Mouse (Mus musculus) liver, embryonic 15.5 days (tissue): ENCODE results near the gene Pcnx. TPM values are rescaled to one million over a fixed set of nuclear protein-coding genes. Genes with fewer than 3 reads are reported as not detected.

Experiments
- ATAC-seq: fragments of 200-750 bp; cut with Nextera tagmentation; 2 replicates; pipeline ENCODE4 v1.8.0; 2017; ENCODE audit warnings: moderate number of reproducible peaks, mild to moderate bottlenecking, moderate library complexity; ENCODE audit not compliant: insufficient read depth
- H3K27ac ChIP-seq: fragments of 300-500 bp; sonication (generic); replicated peaks from 2 replicates; pipeline ENCODE4 v1.5.1; 2015; ENCODE audit warnings: mild to moderate bottlenecking, inconsistent platforms
- H3K27me3 ChIP-seq: fragments of 300-500 bp; sonication (generic); 2 replicates; pipeline ENCODE4 v1.6.1; 2015; ENCODE audit warnings: mild to moderate bottlenecking, inconsistent platforms
- H3K36me3 ChIP-seq: fragments of 300-500 bp; sonication (generic); replicated peaks from 2 replicates; pipeline ENCODE4 v1.6.1; 2015; ENCODE audit warnings: moderate library complexity, mild to moderate bottlenecking, inconsistent platforms
- H3K4me1 ChIP-seq: fragments of 300-500 bp; sonication (generic); replicated peaks from 2 replicates; pipeline ENCODE4 v1.6.1; 2015; ENCODE audit warnings: inconsistent platforms
- H3K4me2 ChIP-seq: fragments of 300-500 bp; sonication (generic); 2 replicates; pipeline ENCODE4 v1.6.1; 2015; ENCODE audit warnings: moderate library complexity, mild to moderate bottlenecking, inconsistent platforms
- H3K4me3 ChIP-seq: fragments of 300-500 bp; sonication (generic); replicated peaks from 2 replicates; pipeline ENCODE4 v1.5.1; 2015; ENCODE audit warnings: mild to moderate bottlenecking, inconsistent platforms
- H3K9ac ChIP-seq: fragments of 300-500 bp; sonication (generic); 2 replicates; pipeline ENCODE4 v1.6.1; 2015; ENCODE audit warnings: moderate library complexity, mild to moderate bottlenecking, inconsistent platforms
- H3K9me3 ChIP-seq: fragments of 300-500 bp; sonication (generic); replicated peaks from 2 replicates; pipeline ENCODE4 v1.6.1; 2016; ENCODE audit warnings: inconsistent platforms
- WGBS: fragments of 180-500 bp; shearing (Covaris S2); methylation state at CpG from one replicate; pipeline ENCODE4 v1.1.7; 2015; ENCODE audit warnings: mixed read lengths; ENCODE audit not compliant: insufficient replicate concordance; 5-methylcytosine and 5-hydroxymethylcytosine counted together
- polyA plus RNA-seq: library from polyadenylated mRNA; unstranded; fragments of >200 nt; fragmentation: Nextera tagmentation; extraction: Ambion mirVana; gene quantifications from 2 replicates; pipeline ENCODE4 v1.2.1, GENCODE M21; 2015

Gene Pcnx
- polyA plus RNA-seq, 1 experiment from 2014 or later = 1.3 TPM

DNA sequence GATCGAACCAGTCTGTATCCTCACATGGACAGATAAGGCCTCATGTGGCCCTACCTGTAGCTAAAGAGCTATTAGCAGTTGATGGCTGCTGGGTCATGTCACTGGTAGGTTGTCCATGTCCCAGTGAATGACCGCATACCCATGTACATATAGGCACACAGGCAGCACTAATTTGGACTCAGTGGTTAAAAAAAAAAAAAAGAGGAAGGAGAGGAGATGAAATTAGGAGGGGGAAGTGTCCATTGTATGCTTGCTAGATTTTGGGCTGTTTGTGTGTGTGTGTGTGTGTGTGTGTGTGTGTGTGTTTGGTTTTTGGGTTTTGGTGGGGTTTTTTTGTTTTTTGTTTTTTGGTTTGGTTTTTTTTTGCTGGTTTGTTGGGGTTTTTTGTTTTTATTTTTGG is 26.7 kb upstream of the Pcnx start:
- no peaks in the 10 kb centered on the region for H3K9me3 ChIP-seq
- H3K4me3 ChIP-seq = no peak overlapping the region
- no peak overlapping the region for H3K27ac ChIP-seq
- no peak overlapping the region for H3K9ac ChIP-seq
- ATAC-seq = no peak
- no peak overlapping the region for H3K4me2 ChIP-seq
- H3K27me3 ChIP-seq = no peaks in the 10 kb centered on the region
- H3K36me3 ChIP-seq = no peaks in the 10 kb centered on the region
- no peaks in the 10 kb centered on the region for H3K4me1 ChIP-seq
- WGBS = 50% methylated on average over 2 of the region's 2 CpGs

- H3K4me2 ChIP-seq = no peak overlapping the region
- H3K9ac ChIP-seq = no peak overlapping the region
- ATAC-seq = no peak
- H3K4me3 ChIP-seq = no peak overlapping the region
- H3K4me1 ChIP-seq = no peaks in the 10 kb centered on the region
- 63% methylated on average over 8 of the region's 8 CpGs for WGBS
- H3K27ac ChIP-seq = no peak overlapping the region
- H3K9me3 ChIP-seq = no peaks in the 10 kb centered on the region
- H3K36me3 ChIP-seq = no peaks in the 10 kb centered on the region
- no peaks in the 10 kb centered on the region for H3K27me3 ChIP-seq
These were observed 23.7 kb upstream of the Pcnx start for GRCm38 (mm10) chr12:81836162-81836561.

GRCm38 (mm10) chr12:81837463-81837862 is 22.4 kb upstream of the Pcnx start:
- no peaks in the 10 kb centered on the region for H3K36me3 ChIP-seq
- H3K27ac ChIP-seq = no peak overlapping the region
- H3K9me3 ChIP-seq = no peaks in the 10 kb centered on the region
- no peak overlapping the region for H3K9ac ChIP-seq
- no peak for ATAC-seq
- H3K27me3 ChIP-seq = no peaks in the 10 kb centered on the region
- H3K4me1 ChIP-seq = no peaks in the 10 kb centered on the region
- no peak overlapping the region for H3K4me3 ChIP-seq
- H3K4me2 ChIP-seq = no peak overlapping the region
- WGBS = 71% methylated on average over 5 of the region's 5 CpGs

DNA sequence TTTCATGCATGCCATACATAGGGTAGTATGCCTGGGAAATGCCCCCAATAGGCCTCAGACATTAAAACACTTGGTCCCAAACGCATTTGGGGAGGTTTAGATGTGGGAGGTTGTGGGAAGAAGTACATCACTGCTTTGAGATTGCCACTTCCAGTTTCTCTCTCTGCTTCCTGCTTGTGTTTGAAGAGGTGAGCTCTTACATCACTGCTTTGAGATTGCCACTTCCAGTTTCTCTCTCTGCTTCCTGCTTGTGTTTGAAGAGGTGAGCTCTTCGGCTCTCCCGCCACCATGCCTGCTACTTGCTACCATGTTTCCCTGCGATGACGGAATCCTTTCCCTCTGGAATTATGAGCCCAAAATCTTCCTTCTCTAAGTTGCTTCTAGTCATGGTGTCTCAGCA is 20.2 kb upstream of the Pcnx start:
- Histone ChIP-seq H3K4me2 (no peak overlapping the region), H3K27ac (no peak overlapping the region), H3K9me3 (no peaks in the 10 kb centered on the region), H3K4me3 (no peak overlapping the region), H3K27me3 (peaks cover 7% of the 10 kb centered on the region), H3K9ac (no peak overlapping the region), H3K4me1 (no peaks in the 10 kb centered on the region), H3K36me3 (no peaks in the 10 kb centered on the region)
- ATAC-seq = no peak
- WGBS = 53% methylated on average over 5 of the region's 5 CpGs

DNA sequence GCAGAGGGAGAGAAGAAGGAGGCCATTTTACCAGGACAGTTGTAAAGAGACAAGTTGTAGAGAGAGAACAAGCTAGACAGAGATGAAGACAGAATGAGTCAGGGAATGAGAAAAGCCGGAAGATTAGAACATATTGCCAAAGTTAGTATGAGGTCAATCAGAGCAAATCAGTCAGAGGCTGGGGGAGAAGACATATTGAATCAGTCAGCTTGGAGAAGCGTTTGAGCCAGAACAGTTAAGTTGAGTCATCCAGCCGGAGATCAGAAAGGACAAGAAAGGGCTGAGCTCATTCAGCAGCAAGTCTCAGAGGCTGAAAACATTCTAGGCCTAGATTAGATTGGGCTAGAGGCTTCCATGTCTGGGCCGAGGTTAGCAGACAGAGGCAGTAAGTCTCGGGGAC is 18.8 kb upstream of the Pcnx start:
- Histone ChIP-seq H3K9ac (no peak overlapping the region), H3K4me1 (no peaks in the 10 kb centered on the region), H3K4me3 (no peak overlapping the region), H3K27me3 (peaks cover 21% of the 10 kb centered on the region), H3K27ac (no peak overlapping the region), H3K4me2 (no peak overlapping the region), H3K36me3 (no peaks in the 10 kb centered on the region), H3K9me3 (no peaks in the 10 kb centered on the region)
- no peak for ATAC-seq
- 67% methylated on average over 5 of the region's 5 CpGs for WGBS

- Histone ChIP-seq H3K4me3 (no peak overlapping the region), H3K27me3 (peaks cover 23% of the 10 kb centered on the region), H3K9me3 (no peaks in the 10 kb centered on the region), H3K9ac (no peak overlapping the region), H3K36me3 (no peaks in the 10 kb centered on the region), H3K4me2 (no peak overlapping the region), H3K27ac (no peak overlapping the region), H3K4me1 (no peaks in the 10 kb centered on the region)
- no peak for ATAC-seq
- WGBS = 63% methylated on average over 5 of the region's 5 CpGs
These were observed 16.3 kb upstream of the Pcnx start for GRCm38 (mm10) chr12:81843501-81843900.

DNA sequence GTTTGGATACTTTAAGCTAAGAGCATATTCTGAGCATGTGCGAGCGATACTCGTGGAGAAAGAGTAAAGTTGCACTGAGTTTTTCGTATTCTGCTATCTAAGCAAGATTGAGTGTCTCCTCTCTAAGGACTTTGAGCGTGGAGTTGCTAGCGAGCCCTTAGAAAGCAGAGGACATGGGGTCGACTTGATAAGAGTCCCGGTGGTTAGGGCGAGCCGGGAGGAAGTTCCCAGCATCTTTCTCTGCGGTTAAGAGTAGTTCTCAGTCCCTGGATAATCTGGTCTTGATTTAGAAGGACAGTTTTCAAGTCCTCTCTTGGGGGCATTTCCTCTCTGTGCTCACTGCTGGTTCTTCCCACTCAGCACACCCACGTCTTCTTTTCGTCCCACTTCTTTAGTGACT is 15.3 kb upstream of the Pcnx start:
- Histone ChIP-seq H3K4me3 (no peak overlapping the region), H3K9me3 (no peaks in the 10 kb centered on the region)
- no peak for ATAC-seq

DNA sequence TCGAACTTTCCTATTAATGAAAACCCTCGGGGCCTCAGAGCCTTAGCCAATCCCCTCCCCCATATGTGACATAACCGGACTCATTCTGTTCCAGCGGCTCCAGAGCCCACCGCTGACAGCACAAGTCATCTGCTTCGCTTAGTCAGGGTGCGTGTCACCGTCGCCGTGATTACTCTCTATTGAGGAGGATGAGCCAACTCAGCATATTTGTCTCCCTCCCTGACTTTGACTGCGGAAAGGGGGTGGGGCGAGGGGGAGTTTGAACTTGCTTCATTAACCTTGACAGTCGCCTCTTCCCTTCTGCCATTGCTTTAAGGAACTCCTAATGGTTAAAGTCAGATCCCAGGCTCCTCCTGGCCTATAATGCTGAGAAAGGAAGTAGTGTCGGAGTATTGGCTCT is 14.8 kb upstream of the Pcnx start:
- no peak for ATAC-seq
- peak overlapping the region; percentile 37 for H3K4me2 ChIP-seq
- no peak overlapping the region for H3K4me3 ChIP-seq
- no peaks in the 10 kb centered on the region for H3K36me3 ChIP-seq
- H3K4me1 ChIP-seq = no peaks in the 10 kb centered on the region
- H3K27ac ChIP-seq = no peak overlapping the region
- WGBS = 5% methylated on average over 14 of the region's 14 CpGs
- H3K27me3 ChIP-seq = peaks cover 23% of the 10 kb centered on the region
- H3K9me3 ChIP-seq = no peaks in the 10 kb centered on the region
- no peak overlapping the region for H3K9ac ChIP-seq

More for the DNA sequence above, 15.3 kb upstream of the Pcnx start:
- 7% methylated on average over 13 of the region's 13 CpGs for WGBS
- H3K36me3 ChIP-seq = no peaks in the 10 kb centered on the region
- H3K4me1 ChIP-seq = no peaks in the 10 kb centered on the region
- H3K27ac ChIP-seq = no peak overlapping the region
- H3K27me3 ChIP-seq = peaks cover 23% of the 10 kb centered on the region
- H3K9ac ChIP-seq = no peak overlapping the region
- peak overlapping the region; percentile 37 for H3K4me2 ChIP-seq

DNA sequence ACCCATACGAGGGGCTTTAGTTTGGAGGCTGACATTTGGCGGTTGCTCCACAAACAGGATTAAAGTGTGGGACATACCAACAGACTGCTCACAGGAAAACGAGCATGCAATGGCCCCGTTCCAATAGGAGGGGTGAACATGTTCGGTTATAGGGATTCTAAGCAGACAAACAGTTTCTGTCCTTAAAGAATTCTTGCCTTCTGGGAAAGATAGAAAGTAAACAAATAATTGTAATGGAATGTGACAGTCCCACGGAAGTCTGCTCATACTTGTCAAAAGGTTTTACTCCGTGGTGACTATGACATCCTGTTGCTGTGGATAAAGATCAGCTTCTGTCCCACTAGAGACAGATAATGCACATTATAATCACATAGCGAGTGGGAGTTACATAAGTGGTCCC is 10.2 kb upstream of the Pcnx start:
- H3K27me3 ChIP-seq = peaks cover 17% of the 10 kb centered on the region
- H3K4me1 ChIP-seq = no peaks in the 10 kb centered on the region
- no peaks in the 10 kb centered on the region for H3K36me3 ChIP-seq
- no peak overlapping the region for H3K9ac ChIP-seq
- H3K4me2 ChIP-seq = no peak overlapping the region
- H3K4me3 ChIP-seq = no peak overlapping the region
- no peak for ATAC-seq
- WGBS = 51% methylated on average over 8 of the region's 8 CpGs
- H3K9me3 ChIP-seq = no peaks in the 10 kb centered on the region
- no peak overlapping the region for H3K27ac ChIP-seq

GRCm38 (mm10) chr12:81852551-81852950 is 7.3 kb upstream of the Pcnx start:
- Histone ChIP-seq H3K9me3 (no peaks in the 10 kb centered on the region), H3K27ac (no peak overlapping the region), H3K4me2 (no peak overlapping the region), H3K4me1 (no peaks in the 10 kb centered on the region), H3K9ac (no peak overlapping the region), H3K4me3 (no peak overlapping the region), H3K36me3 (no peaks in the 10 kb centered on the region), H3K27me3 (peaks cover 10% of the 10 kb centered on the region; the same call in 1 of the 2 replicates)
- ATAC-seq = no peak
- 64% methylated on average over 2 of the region's 2 CpGs for WGBS

DNA sequence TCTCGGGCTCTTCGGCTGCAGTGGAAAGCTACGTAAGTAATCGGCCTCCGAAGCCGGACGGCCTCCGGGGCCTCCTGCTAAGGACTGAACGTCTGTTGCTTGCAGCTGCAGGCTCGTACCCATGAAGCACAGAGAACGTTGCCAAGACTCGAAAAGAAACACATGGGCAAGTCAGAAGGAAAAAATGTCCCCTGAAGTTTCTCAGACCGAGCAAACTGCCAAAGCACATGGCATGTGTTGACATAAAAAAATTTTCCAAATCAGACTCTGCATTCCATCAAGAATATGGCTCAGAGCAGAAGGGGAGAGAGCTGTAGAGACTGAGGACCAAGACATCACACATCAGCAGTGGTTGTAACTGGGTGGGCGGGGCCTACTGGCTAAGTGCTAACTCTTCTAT is 6.8 kb upstream of the Pcnx start:
- WGBS = 73% methylated on average over 14 of the region's 14 CpGs
- H3K9me3 ChIP-seq = no peaks in the 10 kb centered on the region
- H3K9ac ChIP-seq = no peak overlapping the region
- H3K4me2 ChIP-seq = no peak overlapping the region
- H3K27ac ChIP-seq = no peak overlapping the region
- H3K36me3 ChIP-seq = no peaks in the 10 kb centered on the region
- H3K4me1 ChIP-seq = no peaks in the 10 kb centered on the region
- ATAC-seq = no peak
- no peak overlapping the region for H3K4me3 ChIP-seq
- peaks cover 15% of the 10 kb centered on the region for H3K27me3 ChIP-seq

DNA sequence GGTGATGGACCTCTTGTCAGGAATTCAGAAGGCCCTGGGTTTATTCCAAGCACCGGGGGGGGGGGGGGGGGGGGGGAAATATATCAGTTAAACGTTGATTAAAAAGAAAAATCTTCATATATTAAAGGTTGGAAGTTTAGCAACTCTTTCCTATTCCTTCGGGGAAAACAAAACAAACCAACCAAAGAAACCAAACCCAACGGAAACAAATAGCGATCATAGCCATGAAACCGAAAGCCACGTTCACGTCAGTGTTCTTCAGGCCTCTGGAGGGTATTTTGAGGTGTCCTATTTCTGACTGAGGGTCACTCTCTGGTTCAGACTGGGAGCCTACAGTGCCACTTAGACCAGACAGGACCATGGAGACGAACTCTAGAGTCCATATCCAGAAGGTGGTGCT is 6.3 kb upstream of the Pcnx start:
- H3K4me2 ChIP-seq = no peak overlapping the region
- no peak overlapping the region for H3K27ac ChIP-seq
- no peak overlapping the region for H3K4me3 ChIP-seq
- no peaks in the 10 kb centered on the region for H3K4me1 ChIP-seq
- H3K36me3 ChIP-seq = no peaks in the 10 kb centered on the region
- peaks cover 19% of the 10 kb centered on the region for H3K27me3 ChIP-seq
- no peaks in the 10 kb centered on the region for H3K9me3 ChIP-seq
- no peak overlapping the region for H3K9ac ChIP-seq
- WGBS = 60% methylated on average over 9 of the region's 9 CpGs
- no peak for ATAC-seq
